Mouse (Mus musculus): Measurements from ENCODE around the gene Brwd1. TPM values are rescaled to one million over a fixed set of nuclear protein-coding genes. Genes with fewer than 3 reads are reported as not detected.
"Not testable (repeated sequence)": the region's sequence is repeated elsewhere in the genome, so short reads cannot be mapped to it uniquely, and the experiment has no call there.

Gene Brwd1
- polyA plus RNA-seq, 1 experiment from 2014 or later = 74.5 TPM

DNA sequence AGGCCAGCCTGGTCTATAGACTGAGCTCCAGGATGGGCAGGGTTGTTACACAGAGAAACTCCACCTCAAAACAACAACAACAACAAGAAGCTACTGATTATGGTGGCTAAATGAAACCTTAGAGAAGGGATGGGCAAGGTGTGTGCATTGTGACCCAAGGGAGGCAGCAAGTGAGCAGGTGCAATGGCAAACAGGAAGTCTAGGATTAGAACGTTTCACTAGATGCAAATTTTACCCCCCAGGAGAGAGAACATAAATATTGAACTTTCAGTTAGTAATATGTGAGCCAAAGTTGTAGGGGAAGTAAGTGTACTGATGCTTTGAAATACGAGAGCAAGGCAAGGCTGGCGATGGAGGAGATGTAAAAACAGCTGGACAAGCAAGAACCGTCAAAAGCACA is 27.3 kb upstream of the Brwd1 start:
- Histone ChIP-seq H3K9ac (replicated peaks; ENCODE audit: low read length) (no peak overlapping the region), H3K36me3 (ENCODE audit: insufficient read depth, low read length) (no peaks in the 10 kb centered on the region), H3K4me1 (ENCODE audit: insufficient read depth, low read length) (no peaks in the 10 kb centered on the region), H3K27ac (ENCODE audit: low read length) (no peak overlapping the region), H3K9me3 (ENCODE audit: low read length) (no peaks in the 10 kb centered on the region), H3K4me2 (replicated peaks; ENCODE audit: low read depth, low read length) (no peak overlapping the region), H3K27me3 (ENCODE audit: insufficient read depth, low read length) (no peaks in the 10 kb centered on the region), H3K4me3 (ENCODE audit: low read length) (no peak overlapping the region)
- no peak for ATAC-seq (ENCODE audit: low FRiP score, low TSS enrichment)
- 40% methylated on average over 4 of the region's 4 CpGs for WGBS

DNA sequence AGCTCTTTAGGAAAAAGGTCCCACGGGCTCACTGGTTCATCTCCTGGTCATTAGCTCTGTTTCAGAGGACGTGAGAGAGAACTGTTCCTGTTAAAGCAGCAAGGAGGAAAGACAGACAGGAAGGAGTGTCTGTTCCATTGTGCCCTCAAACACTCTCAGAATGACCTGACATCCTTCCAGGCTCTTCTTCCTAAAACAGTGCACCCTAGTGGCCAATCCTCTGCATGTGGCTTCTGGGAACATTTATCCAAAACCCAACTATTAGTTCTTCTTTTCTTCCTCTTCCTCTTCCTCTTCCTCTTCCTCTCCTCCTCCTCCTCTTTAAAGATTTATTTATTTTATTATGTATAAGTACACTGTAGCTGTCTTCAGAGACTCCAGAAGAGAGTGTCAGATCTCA is 20.7 kb upstream of the Brwd1 start:
- Histone ChIP-seq H3K9ac (replicated peaks; ENCODE audit: low read length) (no peak overlapping the region), H3K9me3 (ENCODE audit: low read length) (no peaks in the 10 kb centered on the region), H3K36me3 (ENCODE audit: insufficient read depth, low read length) (no peaks in the 10 kb centered on the region), H3K27ac (ENCODE audit: low read length) (no peak overlapping the region), H3K4me1 (ENCODE audit: insufficient read depth, low read length) (no peaks in the 10 kb centered on the region), H3K4me2 (replicated peaks; ENCODE audit: low read depth, low read length) (no peak overlapping the region), H3K4me3 (ENCODE audit: low read length) (no peak overlapping the region), H3K27me3 (ENCODE audit: insufficient read depth, low read length) (no peaks in the 10 kb centered on the region)
- ATAC-seq (ENCODE audit: low FRiP score, low TSS enrichment) = no peak
- 42% methylated on average over 2 of the region's 2 CpGs for WGBS

DNA sequence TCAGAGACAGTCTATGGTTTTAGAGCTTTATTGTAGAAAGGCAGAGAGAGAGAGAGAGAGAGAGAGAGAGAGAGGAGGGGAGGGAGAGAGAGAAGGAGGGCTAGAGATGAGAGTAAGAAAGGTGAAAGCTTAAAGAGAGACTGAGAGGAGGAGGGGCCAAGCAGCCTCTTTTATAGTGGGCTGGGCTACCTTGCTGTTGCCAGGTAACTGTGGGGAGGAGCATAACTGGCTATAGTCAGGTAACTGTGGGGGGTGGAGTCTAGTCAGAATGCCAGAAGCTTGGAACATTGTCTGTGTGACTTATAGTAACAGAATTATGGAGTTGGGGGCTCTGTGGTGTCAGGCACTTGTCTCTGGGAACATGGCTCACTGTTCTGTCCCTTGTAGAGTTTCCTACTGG is 15.5 kb upstream of the Brwd1 start:
- ATAC-seq (ENCODE audit: low FRiP score, low TSS enrichment); H3K4me3 ChIP-seq (ENCODE audit: low read length); H3K4me2 ChIP-seq (replicated peaks; ENCODE audit: low read depth, low read length); H3K36me3 ChIP-seq (ENCODE audit: insufficient read depth, low read length); H3K9me3 ChIP-seq (ENCODE audit: low read length); H3K9ac ChIP-seq (replicated peaks; ENCODE audit: low read length); H3K4me1 ChIP-seq (ENCODE audit: insufficient read depth, low read length); H3K27ac ChIP-seq (ENCODE audit: low read length); H3K27me3 ChIP-seq (ENCODE audit: insufficient read depth, low read length): not testable (repeated sequence)

DNA sequence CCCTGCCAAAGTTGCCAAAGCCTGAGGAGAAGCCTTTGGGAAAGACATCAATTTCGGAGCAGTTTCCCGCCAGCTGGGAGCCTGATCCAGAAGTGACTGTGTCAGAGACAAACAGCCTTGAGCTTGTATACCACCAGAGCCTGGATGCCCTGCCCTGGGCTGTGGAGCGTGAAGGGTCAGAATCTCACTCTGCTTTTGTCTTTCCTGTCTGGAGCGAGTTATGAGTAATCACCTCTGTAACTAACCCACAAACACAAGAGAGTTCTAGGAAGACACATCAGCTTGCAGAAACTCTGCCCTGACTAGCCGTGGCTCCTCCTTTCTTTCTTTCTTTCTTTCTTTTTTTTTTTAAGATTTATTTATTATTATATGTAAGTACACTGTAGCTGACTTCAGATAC is 13.6 kb upstream of the Brwd1 start:
- Histone ChIP-seq H3K4me1 (ENCODE audit: insufficient read depth, low read length) (no peaks in the 10 kb centered on the region), H3K27me3 (ENCODE audit: insufficient read depth, low read length) (no peaks in the 10 kb centered on the region), H3K4me3 (ENCODE audit: low read length) (no peak overlapping the region), H3K9me3 (ENCODE audit: low read length) (no peaks in the 10 kb centered on the region), H3K36me3 (ENCODE audit: insufficient read depth, low read length) (no peaks in the 10 kb centered on the region), H3K27ac (ENCODE audit: low read length) (no peak overlapping the region), H3K9ac (replicated peaks; ENCODE audit: low read length) (no peak overlapping the region), H3K4me2 (replicated peaks; ENCODE audit: low read depth, low read length) (no peak overlapping the region)
- WGBS = 76% methylated on average over 5 of the region's 5 CpGs
- no peak for ATAC-seq (ENCODE audit: low FRiP score, low TSS enrichment)

DNA sequence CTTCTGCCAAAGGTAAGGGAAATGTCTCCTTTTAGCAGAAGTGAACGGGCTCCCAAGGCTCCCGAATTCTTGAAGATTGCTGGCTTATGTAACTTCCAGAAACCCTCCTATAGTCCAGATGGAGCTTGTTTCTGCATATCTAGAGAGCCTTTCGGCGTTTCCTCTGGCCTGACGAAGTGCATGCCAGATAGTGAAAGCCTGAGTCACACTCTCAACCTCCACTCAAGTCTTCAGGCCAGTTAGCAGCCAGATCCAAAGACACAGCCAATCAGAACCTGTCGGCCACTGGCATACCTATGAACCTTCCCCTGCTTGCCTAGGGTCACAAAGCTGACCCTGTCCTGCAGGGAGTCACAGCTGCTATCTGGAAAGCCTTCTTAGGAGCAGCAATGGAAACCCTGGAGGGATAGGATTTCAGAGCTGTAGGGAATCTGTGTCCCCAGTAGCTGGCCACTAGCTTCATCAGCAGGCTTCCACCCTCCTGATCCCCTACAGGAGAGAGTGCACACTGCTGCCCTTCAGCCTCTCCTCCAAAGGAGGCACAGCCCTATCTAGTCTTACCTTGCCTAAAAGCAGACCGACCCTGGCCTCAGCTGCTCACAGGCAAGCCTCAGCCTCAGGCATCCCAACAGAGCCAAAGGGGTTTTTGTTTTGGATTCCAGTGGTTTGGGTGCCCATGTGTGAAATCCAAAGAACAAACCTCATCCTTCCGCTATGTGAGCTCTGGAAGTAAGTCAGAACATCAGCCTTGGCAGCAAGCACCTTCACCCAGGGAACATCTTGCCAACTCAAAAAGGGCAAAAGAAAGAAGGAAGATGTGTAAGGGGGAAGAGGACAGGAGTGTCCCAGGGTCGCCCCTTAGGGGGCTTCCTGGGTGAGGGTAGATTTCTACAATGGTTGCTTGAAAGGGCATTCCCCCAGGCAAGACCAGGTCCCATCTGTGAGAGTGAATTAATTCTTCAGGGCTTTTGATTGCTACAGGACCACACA is 9.5 kb upstream of the Brwd1 start:
- H3K4me2 ChIP-seq (replicated peaks; ENCODE audit: low read depth, low read length) = no peak overlapping the region
- no peaks in the 10 kb centered on the region for H3K4me1 ChIP-seq (ENCODE audit: insufficient read depth, low read length)
- no peak for ATAC-seq (ENCODE audit: low FRiP score, low TSS enrichment)
- no peak overlapping the region for H3K9ac ChIP-seq (replicated peaks; ENCODE audit: low read length)
- H3K27me3 ChIP-seq (ENCODE audit: insufficient read depth, low read length) = no peaks in the 10 kb centered on the region
- no peak overlapping the region for H3K27ac ChIP-seq (ENCODE audit: low read length)
- H3K9me3 ChIP-seq (ENCODE audit: low read length) = no peaks in the 10 kb centered on the region
- H3K4me3 ChIP-seq (ENCODE audit: low read length) = no peak overlapping the region
- H3K36me3 ChIP-seq (ENCODE audit: insufficient read depth, low read length) = no peaks in the 10 kb centered on the region
- WGBS = 64% methylated on average over 9 of the region's 9 CpGs

DNA sequence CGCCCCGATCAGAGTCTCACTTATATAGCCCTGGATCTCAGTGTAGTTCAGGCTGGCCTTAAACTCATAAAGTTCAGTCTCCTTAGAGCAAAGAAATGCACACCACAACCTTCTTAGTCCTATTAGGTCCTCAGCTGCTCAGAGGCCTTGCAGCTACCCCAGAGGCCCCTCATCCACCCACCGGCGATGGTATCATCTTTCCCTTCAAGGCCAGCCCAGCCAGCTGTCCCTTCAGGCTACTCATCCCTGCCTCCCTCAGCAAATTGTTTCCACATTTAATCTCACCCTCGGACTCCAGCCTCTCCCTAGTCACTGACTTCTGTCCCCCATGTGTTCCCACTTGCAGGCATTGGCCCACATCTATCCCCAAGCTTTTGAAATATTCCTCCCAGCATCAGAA is 5.8 kb upstream of the Brwd1 start:
- Histone ChIP-seq H3K27me3 (ENCODE audit: insufficient read depth, low read length) (no peaks in the 10 kb centered on the region), H3K4me1 (ENCODE audit: insufficient read depth, low read length) (peaks cover 4% of the 10 kb centered on the region; the same call in 1 of the 2 replicates), H3K36me3 (ENCODE audit: insufficient read depth, low read length) (no peaks in the 10 kb centered on the region), H3K4me3 (ENCODE audit: low read length) (no peak overlapping the region), H3K9me3 (ENCODE audit: low read length) (no peaks in the 10 kb centered on the region), H3K27ac (ENCODE audit: low read length) (no peak overlapping the region), H3K9ac (replicated peaks; ENCODE audit: low read length) (no peak overlapping the region; the same call in 1 of the 2 replicates), H3K4me2 (replicated peaks; ENCODE audit: low read depth, low read length) (no peak overlapping the region)
- no peak for ATAC-seq (ENCODE audit: low FRiP score, low TSS enrichment)
- 42% methylated on average over 5 of the region's 5 CpGs for WGBS

DNA sequence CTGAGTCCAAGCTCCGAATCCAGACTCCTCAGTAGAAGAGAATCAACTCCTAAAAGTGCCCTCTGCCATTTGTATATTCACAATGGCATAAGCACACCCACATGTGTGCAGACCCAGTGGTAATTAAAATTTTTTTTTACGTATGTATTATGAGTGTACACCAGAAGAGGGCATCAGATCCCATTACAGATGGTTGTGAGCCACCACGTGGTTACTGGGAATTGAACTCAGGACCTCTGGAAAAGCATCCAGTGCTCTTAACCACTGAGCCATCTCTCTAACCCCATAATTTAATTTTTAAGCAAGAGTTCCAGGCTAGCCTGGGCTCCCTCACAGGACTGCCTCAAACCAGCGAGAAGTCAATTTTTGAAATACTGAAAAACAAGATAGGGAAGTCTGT is 5.1 kb upstream of the Brwd1 start:
- no peak for ATAC-seq (ENCODE audit: low FRiP score, low TSS enrichment)
- 81% methylated on average over 4 of the region's 4 CpGs for WGBS
- H3K9ac ChIP-seq (replicated peaks; ENCODE audit: low read length) = no peak overlapping the region

DNA sequence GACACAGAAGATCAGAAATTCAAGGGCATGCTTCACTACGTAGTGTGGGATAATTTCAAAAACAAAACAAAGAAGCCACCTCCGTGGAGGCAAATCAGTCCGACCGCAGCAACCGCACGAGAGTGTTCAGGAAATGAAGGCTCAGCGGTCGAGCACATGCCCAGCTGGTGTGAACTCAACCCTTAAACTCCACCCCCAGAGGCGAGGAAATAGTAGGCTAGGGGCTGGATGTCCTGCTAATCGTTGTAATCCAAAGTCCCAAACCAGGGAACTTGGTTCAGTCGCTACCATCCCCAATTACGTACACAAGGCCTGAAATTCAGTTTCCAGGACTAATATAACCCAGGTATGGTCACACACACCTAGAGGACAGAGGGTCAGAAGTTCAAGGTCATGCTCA is 4.7 kb upstream of the Brwd1 start:
- ATAC-seq (ENCODE audit: low FRiP score, low TSS enrichment) = no peak
- Histone ChIP-seq H3K9me3 (ENCODE audit: low read length) (no peaks in the 10 kb centered on the region), H3K4me1 (ENCODE audit: insufficient read depth, low read length) (peaks cover 4% of the 10 kb centered on the region; the same call in 1 of the 2 replicates), H3K27me3 (ENCODE audit: insufficient read depth, low read length) (no peaks in the 10 kb centered on the region), H3K27ac (ENCODE audit: low read length) (no peak overlapping the region), H3K4me2 (replicated peaks; ENCODE audit: low read depth, low read length) (no peak overlapping the region), H3K9ac (replicated peaks; ENCODE audit: low read length) (no peak overlapping the region), H3K36me3 (ENCODE audit: insufficient read depth, low read length) (no peaks in the 10 kb centered on the region), H3K4me3 (ENCODE audit: low read length) (no peak overlapping the region)
- WGBS = 56% methylated on average over 12 of the region's 12 CpGs

More for the DNA sequence above, 5.1 kb upstream of the Brwd1 start:
- Histone ChIP-seq H3K4me3 (ENCODE audit: low read length) (no peak overlapping the region), H3K36me3 (ENCODE audit: insufficient read depth, low read length) (no peaks in the 10 kb centered on the region), H3K27me3 (ENCODE audit: insufficient read depth, low read length) (no peaks in the 10 kb centered on the region), H3K27ac (ENCODE audit: low read length) (no peak overlapping the region), H3K4me2 (replicated peaks; ENCODE audit: low read depth, low read length) (no peak overlapping the region), H3K9me3 (ENCODE audit: low read length) (no peaks in the 10 kb centered on the region), H3K4me1 (ENCODE audit: insufficient read depth, low read length) (peaks cover 4% of the 10 kb centered on the region; the same call in 1 of the 2 replicates)

DNA sequence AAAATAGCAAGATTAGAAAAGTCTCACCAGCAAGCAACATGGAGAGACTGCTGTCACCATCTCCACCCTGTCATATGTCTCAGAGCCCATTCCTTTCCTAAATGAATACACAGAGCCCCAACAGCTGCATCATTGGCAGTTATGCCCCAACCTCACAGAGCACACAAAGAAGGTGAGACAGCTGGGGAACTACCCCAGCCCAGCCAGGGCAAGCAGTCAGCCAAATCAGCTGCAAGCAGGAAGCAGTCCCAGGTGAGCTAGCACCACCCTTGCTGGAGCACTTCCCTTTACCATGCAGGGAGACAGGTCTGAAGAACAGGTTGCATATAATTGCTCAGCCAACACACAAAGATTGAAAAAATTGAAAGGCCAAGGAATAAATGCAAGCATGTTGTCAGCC is 3.3 kb upstream of the Brwd1 start:
- no peak for ATAC-seq (ENCODE audit: low FRiP score, low TSS enrichment)
- H3K36me3 ChIP-seq (ENCODE audit: insufficient read depth, low read length) = no peaks in the 10 kb centered on the region
- no peaks in the 10 kb centered on the region for H3K9me3 ChIP-seq (ENCODE audit: low read length)
- H3K4me1 ChIP-seq (ENCODE audit: insufficient read depth, low read length) = peaks cover 10% of the 10 kb centered on the region
- no peak overlapping the region for H3K9ac ChIP-seq (replicated peaks; ENCODE audit: low read length)
- no peak overlapping the region for H3K27ac ChIP-seq (ENCODE audit: low read length)
- no peaks in the 10 kb centered on the region for H3K27me3 ChIP-seq (ENCODE audit: insufficient read depth, low read length)
- no peak overlapping the region for H3K4me3 ChIP-seq (ENCODE audit: low read length)
- no peak overlapping the region for H3K4me2 ChIP-seq (replicated peaks; ENCODE audit: low read depth, low read length)

DNA sequence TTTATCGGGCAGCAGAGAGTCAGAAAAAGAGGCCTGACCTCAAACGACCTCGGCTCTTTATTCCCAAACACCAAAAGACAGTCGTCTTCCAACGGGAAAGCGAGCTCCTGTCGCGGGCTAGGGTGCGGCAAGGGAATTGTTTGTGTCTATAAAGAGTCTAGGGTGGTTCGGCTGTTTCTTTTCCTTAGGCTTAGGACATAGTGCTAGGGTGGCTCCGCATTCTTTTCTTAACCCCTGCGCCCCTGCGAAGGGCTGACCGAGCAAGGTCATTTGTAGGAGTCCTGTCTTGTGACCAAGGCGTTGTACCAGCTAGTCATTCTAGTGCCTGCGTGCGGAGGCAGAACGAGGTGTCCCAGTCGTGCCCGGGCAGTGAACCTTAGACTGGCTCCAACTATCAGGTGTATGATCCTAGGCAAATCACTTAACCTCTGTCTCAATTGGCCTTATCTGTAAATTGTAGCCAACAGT is 887 bp upstream of the Brwd1 start:
- peak; percentile 21 for ATAC-seq (ENCODE audit: low FRiP score, low TSS enrichment)
- WGBS = 3% methylated on average over 20 of the region's 20 CpGs
- H3K27me3 ChIP-seq (ENCODE audit: insufficient read depth, low read length) = no peaks in the 10 kb centered on the region
- peak overlapping the region; percentile 99 for H3K9ac ChIP-seq (replicated peaks; ENCODE audit: low read length)
- H3K9me3 ChIP-seq (ENCODE audit: low read length) = no peaks in the 10 kb centered on the region
- H3K36me3 ChIP-seq (ENCODE audit: insufficient read depth, low read length) = peaks cover 18% of the 10 kb centered on the region; the same call in 1 of the 2 replicates
- peaks cover 12% of the 10 kb centered on the region for H3K4me1 ChIP-seq (ENCODE audit: insufficient read depth, low read length)
- peak overlapping the region; percentile 99 for H3K4me3 ChIP-seq (ENCODE audit: low read length)
- H3K27ac ChIP-seq (ENCODE audit: low read length) = peak overlapping the region; percentile 98
- peak overlapping the region; percentile 73 for H3K4me2 ChIP-seq (replicated peaks; ENCODE audit: low read depth, low read length)
